12 mouse cellular contexts compared by ENCODE assay signal in genomic region chr13:43005131-43005579, GRCm38 (mm10).
DNase-seq lines count a peak whose midpoint lies in the region; ATAC-seq and TF ChIP-seq lines count a peak whose summit lies in the region.
"Had no signal": no experiment of that assay in that cellular context is flagged by ENCODE, and none has a peak within 500 bp of the region (broad histone marks: within the 10 kb centered on the region; RNA-seq: fewer than 3 reads in every experiment).

No protein-coding gene starts in this region.

- H3K4me3 ChIP-seq in embryonic facial prominence, embryonic 10.5 days: no peak overlapping the region
- H3K4me3 ChIP-seq in lung, embryonic 14.5 days (ENCODE audit: low read depth, low read length): no peak overlapping the region
- H3K4me3 ChIP-seq: hindbrain, embryonic 12.5 days had no signal

- peak; percentile 26 for DNase-seq in adipocyte (ENCODE audit: low spot score)
- peak; percentile 37 for DNase-seq in embryonic facial prominence, embryonic 10.5 days (ENCODE audit: low spot score)
- DNase-seq in heart, postnatal 10 days: peak; percentile 31 to 40
- DNase-seq in lung, embryonic 14.5 days: peak; percentile 95
- DNase-seq in cerebellum, postnatal 4 days (ENCODE audit: low spot score in 2 of 2): no peak
- no peak for DNase-seq in thymus, postnatal 4 days
- DNase-seq in right cerebral cortex, postnatal 4 days: no peak
- DNase-seq: cerebellum, adult 8-10 months had no signal

- TF ChIP-seq CTCF in lung, embryonic 14.5 days (IDR thresholded peaks at IDR 0.05; ENCODE audit: low read depth): no peak

- no peaks in the 10 kb centered on the region for H3K36me3 ChIP-seq in embryonic facial prominence, embryonic 10.5 days (replicated peaks)
- no peaks in the 10 kb centered on the region for H3K36me3 ChIP-seq in lung, embryonic 14.5 days (ENCODE audit: insufficient read depth)
- H3K36me3 ChIP-seq: hindbrain, embryonic 12.5 days had no signal

- no peaks in the 10 kb centered on the region for H3K9me3 ChIP-seq in embryonic facial prominence, embryonic 10.5 days
- no peaks in the 10 kb centered on the region for H3K9me3 ChIP-seq in lung, embryonic 14.5 days (ENCODE audit: low read depth, low read length)
- H3K9me3 ChIP-seq: hindbrain, embryonic 12.5 days had no signal

- 17% methylated on average over 3 of the region's 3 CpGs for WGBS in embryonic facial prominence, embryonic 10.5 days
- WGBS in lung, embryonic 14.5 days: 5% methylated on average over 3 of the region's 3 CpGs

- no peak overlapping the region for H3K9ac ChIP-seq in lung, embryonic 14.5 days
- H3K9ac ChIP-seq: hindbrain, embryonic 12.5 days had no signal

- peak; percentile 97 for ATAC-seq in lung, embryonic 14.5 days (ENCODE audit: insufficient read depth)
- no peak for ATAC-seq in megakaryocyte progenitor cell, adult 5-6 weeks (replicated peaks; ENCODE audit: poor library complexity)
- ATAC-seq: Patski had no signal

- peak overlapping the region; percentile 19; the same call in 1 of the 2 replicates for H3K4me2 ChIP-seq in lung, embryonic 14.5 days
- H3K4me2 ChIP-seq: hindbrain, embryonic 12.5 days had no signal

- no peaks in the 10 kb centered on the region for H3K27me3 ChIP-seq in embryonic facial prominence, embryonic 10.5 days (replicated peaks; ENCODE audit: low read depth, poor library complexity, severe bottlenecking)
- H3K27me3 ChIP-seq in lung, embryonic 14.5 days (ENCODE audit: insufficient read depth, low read length): no peaks in the 10 kb centered on the region
- H3K27me3 ChIP-seq: hindbrain, embryonic 12.5 days; Patski had no signal

- H3K4me1 ChIP-seq in embryonic facial prominence, embryonic 10.5 days: peaks cover 13% of the 10 kb centered on the region
- no peaks in the 10 kb centered on the region; the same call in 1 of the 2 replicates for H3K4me1 ChIP-seq in lung, embryonic 14.5 days (ENCODE audit: insufficient read depth)

- intact Hi-C loops in heart, postnatal 10 days (cut with DNase I): no loop called here

- 0 out of 2 replicates have a peak overlapping the region, but pooled peaks have one; percentile 2 for H3K27ac ChIP-seq in embryonic facial prominence, embryonic 10.5 days (replicated peaks)
- peak overlapping the region; percentile 78 for H3K27ac ChIP-seq in lung, embryonic 14.5 days (ENCODE audit: low read depth)
- H3K27ac ChIP-seq: hindbrain, embryonic 12.5 days; macrophage had no signal

Comparison
In these comparisons a context has a peak if more than half of its experiments do, and no peak if none do; other contexts are left out.
1. DNase-seq: peak in adipocyte (single experiment), embryonic facial prominence, embryonic 10.5 days (single experiment), heart, postnatal 10 days (2 of 2) and lung, embryonic 14.5 days (single experiment); none in cerebellum, postnatal 4 days (0 of 2), thymus, postnatal 4 days (single experiment) and right cerebral cortex, postnatal 4 days (single experiment).